Mouse (Mus musculus) spleen, adult 2 months (tissue): ENCODE measurements around the gene Galc.

Source experiments
- CTCF ChIP-seq: fragments of 200-500 bp; IDR thresholded peaks from 2 replicates; pipeline ENCODE4 v1.5.1; 2011; ENCODE audit warnings: mild to moderate bottlenecking, inconsistent platforms; ENCODE audit not compliant: insufficient read depth, insufficient read length, insufficient replicate concordance; ENCODE audit errors: extremely low read depth
- POLR2A ChIP-seq: fragments of 200-500 bp; IDR thresholded peaks from 2 replicates; pipeline ENCODE4 v1.6.1; 2011; ENCODE audit warnings: low read depth, low read length, inconsistent platforms

GRCm38 (mm10) chr12:98205450-98206051 lies 53.7 kb downstream of the Galc start:
- TF ChIP-seq CTCF (no peak), POLR2A (no peak)
